Mouse (Mus musculus) brain, embryonic 14.5 days (tissue): ENCODE measurements around the gene Rpap3.

Source experiments
- CTCF ChIP-seq: fragments of 200-500 bp; IDR thresholded peaks from 2 replicates; pipeline ENCODE4 v1.5.1; 2012; ENCODE audit warnings: inconsistent platforms, mild to moderate bottlenecking, moderate library complexity, borderline replicate concordance; ENCODE audit not compliant: insufficient read depth, insufficient read length; ENCODE audit errors: extremely low read depth
- POLR2A ChIP-seq: fragments of 200-500 bp; IDR thresholded peaks from 2 replicates; pipeline ENCODE4 v1.6.1; 2012; ENCODE audit warnings: mild to moderate bottlenecking, inconsistent platforms, borderline replicate concordance; ENCODE audit not compliant: poor library complexity, insufficient read depth, insufficient read length, severe bottlenecking; ENCODE audit errors: extremely low read depth

- TF ChIP-seq POLR2A (no peak), CTCF (no peak)
These were observed 6.9 kb upstream of the Rpap3 start for GRCm38 (mm10) chr15:97712546-97712945.
